Mouse (Mus musculus) left cerebral cortex, adult 8-10 months (tissue): ENCODE data around the gene Actl6b. TPM values are rescaled to one million over a fixed set of nuclear protein-coding genes. Genes with fewer than 3 reads are reported as not detected.

ENCODE experiments used
- DNase-seq, 2 experiments: peaks; one replicate each; pipeline ENCODE4 v3.0.0; 2022; ENCODE audit warnings: low spot score in 2 of 2
- total RNA-seq, 4 experiments: library from RNA; stranded (reverse); gene quantifications; 2 replicates each; pipeline ENCODE4 v1.2.4; 2022

The Actl6b gene
- total RNA-seq, 4 experiments from 2014 or later, result 111 to 119 (median 113) TPM

DNA sequence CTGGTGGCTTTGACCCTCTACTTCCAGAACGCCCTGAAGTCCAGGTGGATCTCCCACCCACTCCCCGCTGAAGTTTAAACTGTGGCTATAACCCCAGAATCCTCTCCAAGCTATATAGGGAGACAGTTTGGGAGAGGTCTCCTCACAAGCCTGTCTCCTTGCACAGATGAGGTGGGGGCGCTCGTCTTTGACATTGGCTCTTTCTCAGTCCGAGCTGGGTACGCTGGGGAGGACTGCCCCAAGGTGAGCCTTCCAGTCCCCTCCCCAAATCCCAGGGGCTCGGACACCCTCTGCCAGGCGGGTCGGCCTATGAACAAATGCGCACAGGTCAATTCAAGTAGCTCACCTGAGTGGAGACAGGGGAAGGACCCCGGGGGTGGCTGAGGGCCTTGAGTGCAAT, 581 bp downstream of the Actl6b start:
- no peak for DNase-seq

DNA sequence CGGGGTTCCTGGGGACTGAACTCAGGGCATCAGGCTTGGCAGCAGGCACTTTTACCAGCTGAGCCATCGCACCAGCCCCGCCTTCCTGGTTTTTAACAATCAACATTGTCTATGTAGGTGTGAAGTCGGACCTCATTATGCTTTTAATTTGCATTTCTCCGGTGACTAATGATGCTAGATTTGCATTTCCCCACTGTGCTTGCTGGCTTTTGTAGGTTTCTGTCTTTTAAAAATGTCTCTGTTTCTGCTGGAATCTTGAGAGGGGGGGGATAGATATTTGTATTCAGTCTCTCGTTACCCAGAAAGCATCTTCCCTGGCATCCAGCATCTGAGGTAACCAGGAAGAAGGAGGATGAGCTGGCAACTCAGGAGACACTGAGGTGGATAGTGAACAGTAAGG, 8.2 kb downstream of the Actl6b start:
- DNase-seq, result no peak

DNA sequence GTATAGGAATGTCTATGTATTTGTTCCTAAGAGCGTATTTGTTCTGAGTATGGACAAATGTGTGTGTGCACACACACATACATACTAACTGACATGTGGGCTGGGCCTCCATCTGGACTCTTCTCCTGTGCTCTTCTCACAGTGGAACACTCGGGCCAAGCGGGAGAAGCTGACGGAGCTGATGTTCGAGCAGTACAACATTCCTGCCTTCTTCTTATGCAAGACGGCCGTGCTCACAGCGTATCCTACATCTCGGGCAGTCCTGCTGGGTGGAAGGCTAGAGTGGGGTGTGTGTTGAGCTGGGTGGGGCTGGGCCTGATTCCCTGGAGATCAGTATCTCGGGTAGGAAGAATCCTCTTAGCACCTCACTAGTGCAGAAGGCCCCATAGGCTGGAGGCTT, 9.6 kb downstream of the Actl6b start:
- peak in 1 of 2 experiments; percentile 60 for DNase-seq

DNA sequence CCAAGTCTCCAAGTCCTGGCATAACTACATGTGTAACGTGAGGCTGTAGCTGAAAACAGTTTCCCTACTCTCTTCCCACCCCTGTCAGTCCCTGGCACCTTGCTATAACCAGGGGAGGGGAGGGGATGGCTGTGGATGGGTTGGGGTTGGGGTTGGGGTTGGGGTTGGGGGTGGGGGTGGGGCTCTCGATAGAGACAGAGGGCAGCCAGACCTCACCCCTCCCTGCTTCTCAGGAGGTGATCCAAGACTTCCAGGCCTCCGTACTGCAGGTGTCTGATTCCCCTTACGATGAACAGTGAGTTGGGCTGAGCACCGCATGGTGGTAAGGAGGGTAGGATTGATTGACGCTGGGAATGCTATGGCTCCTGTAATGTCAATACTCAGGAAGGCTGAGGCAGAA, 12.4 kb downstream of the Actl6b start:
- no peak for DNase-seq

DNA sequence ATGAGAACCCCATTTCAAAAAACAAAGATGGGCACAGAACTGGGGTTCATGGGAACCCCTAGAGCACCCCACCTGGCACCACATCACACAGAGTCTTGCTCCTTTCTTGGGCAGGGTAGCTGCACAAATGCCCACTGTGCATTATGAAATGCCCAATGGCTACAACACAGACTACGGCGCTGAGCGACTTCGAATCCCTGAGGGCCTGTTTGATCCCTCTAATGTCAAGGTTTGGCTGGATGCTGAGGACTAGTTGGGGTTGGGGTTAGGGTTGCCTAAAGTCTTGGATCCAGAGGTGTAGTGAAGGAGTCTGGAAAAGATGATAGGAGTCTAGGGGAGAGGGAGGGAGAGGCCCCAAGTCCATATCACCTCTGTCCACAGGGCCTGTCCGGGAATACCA, 13.1 kb downstream of the Actl6b start:
- no peak for DNase-seq

DNA sequence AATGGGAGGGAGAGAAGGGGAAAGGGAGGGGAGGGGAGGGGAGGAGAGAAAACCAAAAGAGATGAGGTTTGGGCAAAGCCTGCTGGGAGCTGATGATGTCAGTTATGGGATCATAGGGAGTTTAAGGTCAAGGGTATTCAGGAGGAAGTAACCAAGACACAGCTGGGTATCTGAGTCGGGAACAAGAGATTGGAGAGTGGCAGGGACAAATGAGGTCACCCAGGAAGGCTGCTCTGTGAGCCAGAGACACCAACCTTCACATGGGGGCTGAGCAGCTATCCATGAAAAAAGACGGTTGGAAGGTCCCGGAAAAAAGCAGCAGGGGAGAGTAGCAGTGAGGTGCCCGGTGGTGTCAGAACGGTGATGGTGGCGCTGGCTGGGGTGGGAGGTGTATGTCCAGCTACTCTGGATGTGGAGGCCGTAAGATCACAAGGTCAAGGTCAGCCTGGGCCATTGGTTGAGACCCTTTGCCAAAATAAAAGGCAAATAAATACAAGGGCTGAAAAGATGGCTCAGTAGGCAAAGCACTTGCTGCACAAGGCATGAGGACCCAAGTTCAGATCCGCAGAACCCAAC, 15.0 kb downstream of the Actl6b start:
- DNase-seq, result no peak

DNA sequence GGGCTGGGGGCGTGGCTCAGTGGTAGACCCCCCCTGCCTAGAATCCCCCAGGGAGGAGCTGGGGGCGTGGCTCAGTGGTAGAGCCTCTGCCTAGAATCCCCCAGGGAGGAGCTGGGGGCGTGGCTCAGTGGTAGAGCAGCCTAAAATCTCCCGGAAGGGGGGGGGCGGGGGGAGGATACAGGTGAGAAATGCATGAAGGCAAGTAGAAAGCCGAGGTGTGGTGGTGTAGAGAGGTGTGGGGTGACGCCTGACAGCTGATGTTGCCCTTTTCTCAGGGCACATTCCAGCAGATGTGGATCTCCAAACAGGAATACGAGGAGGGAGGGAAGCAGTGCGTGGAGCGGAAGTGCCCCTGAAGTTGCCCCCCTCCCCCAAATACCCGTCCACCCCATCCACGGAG, 15.7 kb downstream of the Actl6b start:
- DNase-seq, result no peak

DNA sequence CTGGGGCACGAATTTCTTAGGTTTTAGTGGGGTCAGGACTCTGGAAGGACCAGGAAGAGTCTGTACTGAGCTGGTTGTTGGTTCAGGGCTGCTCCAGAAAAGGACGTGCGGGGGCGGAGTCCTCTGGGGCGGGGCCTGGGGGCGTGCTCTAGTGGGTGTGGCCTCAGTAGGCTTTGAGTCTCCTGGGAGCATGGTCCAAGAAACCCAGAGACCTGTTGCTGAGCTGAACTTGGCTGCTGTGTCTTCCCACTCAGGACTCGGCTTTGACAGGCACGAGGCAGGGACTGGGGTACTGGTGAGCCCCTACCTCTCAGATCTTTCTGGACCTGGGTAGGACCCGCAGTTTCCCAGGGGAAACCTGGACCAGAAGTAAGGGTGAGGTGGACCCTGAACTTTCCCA, 16.3 kb downstream of the Actl6b start, which contains the start of gene Tfr2:
Gene Tfr2 (plus strand): TSS at position 176 of the 400 bp plus-strand sequence.
- no peak for DNase-seq

DNA sequence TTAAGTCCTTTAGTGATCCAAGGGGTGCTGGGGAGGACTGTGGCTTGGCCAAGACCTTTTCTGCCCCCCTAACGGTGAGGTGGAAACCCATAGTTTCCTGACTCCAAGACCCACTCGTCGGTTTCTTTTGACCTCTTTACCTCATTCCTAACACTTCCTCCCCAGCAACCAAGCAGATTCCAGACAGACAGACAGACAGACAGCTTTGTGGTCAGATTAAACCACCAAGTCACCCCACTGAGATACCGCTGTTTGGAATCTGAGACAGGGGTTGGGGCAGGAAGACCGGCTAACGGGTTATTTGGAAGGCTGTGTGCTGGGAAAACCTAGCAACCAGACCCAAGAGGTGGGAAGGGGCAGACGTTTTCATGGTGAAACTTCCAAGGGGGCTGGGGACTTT, 16.9 kb downstream of the Actl6b start:
- DNase-seq, result no peak

DNA sequence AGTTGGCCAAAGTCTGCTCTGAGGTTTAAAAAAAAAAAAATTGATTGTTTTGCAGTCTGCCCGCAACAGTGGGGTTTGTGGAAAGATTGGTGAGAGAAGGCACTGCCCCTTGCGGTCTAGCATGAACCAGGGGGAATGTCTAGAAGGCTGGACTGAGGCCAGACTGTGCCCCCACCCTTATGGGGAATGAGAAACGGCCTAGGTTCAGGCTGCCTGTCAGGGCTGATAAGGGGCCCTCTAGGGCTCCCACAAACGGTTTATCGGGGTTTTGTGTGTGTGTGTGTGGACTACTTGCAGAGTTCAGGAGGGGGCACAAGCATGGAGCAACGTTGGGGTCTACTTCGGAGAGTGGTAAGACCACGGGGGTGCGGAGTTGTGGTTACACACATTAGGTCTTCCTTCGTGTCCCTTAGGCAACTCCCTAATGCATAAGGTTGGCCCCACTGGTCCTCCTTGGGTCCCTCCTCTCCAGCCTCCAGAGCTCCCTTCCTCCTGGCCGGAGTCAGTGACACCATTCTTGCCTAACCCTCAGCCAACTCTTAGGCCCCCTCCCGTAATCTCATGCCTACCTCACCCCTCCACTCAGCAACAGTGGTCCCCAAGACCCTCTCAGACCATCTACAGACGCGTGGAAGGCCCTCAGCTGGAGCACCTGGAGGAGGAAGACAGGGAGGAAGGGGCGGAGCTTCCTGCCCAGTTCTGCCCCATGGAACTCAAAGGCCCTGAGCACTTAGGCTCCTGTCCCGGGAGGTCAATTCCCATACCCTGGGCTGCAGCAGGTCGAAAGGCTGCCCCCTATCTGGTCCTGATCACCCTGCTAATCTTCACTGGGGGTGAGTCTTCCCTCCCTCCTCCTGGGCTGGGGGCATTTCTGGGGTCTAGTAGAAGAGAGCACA, 17.6 kb downstream of the Actl6b start:
- no peak for DNase-seq

DNA sequence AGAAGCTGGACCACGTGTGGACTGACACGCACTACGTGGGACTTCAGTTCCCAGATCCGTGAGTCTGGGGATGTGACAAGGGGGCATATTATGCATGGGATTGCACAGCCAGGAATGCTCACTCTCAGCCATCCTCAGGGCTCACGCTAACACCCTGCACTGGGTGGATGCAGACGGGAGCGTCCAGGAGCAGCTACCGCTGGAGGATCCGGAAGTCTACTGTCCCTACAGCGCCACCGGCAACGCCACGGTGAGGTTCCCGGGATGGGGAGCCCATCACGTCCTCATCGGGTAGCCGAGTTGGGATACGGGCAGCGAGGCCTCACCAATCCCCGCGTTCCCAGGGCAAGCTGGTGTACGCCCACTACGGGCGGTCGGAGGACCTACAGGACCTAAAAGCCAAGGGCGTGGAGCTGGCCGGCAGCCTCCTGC, 21.2 kb downstream of the Actl6b start:
- DNase-seq, result peak; percentile 33 to 54

DNA sequence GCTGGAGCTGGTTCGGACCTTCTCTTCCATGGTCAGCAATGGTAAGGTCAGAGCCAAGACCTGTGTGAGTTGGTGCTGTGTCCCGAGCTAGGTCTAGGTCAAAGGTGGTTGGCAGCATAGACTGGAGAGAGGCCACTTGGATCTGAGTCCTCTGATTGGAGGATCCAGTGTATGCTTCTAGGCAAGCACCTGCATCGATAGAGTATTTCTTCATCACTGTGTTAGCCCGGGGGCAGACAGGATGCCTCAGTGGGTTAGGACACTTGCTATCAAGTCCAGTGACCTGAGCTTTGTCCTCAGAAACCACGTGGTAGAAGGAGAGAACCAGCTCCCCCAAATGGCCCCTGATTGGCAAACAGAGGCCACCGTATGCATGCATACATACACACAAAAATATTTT, 26.9 kb downstream of the Actl6b start:
- no peak for DNase-seq

DNA sequence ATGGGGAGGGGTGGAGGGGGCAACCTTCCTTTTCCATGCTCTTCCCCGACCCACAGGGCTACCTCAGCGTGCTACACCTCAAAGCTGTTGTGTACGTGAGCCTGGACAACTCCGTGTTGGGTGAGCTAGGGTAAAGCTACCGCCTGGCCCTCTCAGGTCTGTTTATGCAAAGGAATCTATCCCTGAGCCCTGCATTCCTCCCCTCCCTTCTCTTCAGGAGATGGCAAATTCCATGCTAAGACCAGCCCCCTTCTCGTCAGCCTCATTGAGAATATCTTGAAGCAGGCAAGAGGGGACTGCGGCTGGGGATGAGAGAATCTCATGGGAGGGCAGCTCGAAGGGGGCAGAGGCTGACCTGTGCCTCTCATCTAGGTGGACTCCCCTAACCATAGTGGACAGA, 29.4 kb downstream of the Actl6b start:
- DNase-seq, result no peak

DNA sequence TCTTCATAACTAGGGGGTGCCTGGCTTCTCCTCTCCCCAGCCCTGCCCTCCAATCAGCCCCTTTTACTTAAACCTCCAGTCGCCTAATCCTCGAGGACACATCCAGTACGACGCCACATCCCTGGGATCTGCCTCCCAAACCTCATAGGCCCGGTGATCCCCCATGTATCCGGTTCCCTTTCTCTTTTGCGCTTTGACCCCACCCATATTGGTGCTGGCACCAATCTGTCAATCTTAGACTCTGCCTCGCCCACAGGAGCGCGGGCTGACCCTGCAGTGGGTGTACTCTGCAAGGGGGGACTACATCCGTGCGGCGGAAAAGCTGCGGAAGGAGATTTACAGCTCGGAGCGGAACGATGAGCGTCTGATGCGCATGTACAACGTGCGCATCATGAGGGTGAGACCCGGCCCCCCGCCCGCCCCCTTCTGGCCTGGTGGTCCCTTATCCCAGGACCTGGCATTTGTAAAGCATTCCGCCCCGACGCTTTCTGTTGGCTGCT, 30.4 kb downstream of the Actl6b start:
- peak in 1 of 2 experiments; percentile 59 for DNase-seq

DNA sequence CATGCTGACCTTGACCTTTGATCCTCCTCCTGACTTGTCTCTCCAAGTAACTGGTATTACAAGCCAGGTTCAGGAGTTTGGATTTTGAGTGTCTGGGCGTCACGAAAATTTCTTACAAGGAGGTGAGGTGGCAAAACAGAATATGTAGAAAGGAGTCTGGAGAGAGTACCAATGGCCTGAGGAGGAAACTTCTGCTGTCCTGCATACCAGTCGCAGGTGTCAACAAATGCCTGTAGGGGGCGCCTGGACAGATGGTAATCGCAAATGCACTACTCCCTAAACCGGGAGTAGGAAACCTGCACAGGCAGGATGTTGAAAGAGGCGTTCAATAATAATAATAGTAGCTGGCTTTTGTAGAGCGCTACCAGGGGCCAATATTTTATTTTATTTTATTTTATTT, 31.7 kb downstream of the Actl6b start:
- no peak for DNase-seq

DNA sequence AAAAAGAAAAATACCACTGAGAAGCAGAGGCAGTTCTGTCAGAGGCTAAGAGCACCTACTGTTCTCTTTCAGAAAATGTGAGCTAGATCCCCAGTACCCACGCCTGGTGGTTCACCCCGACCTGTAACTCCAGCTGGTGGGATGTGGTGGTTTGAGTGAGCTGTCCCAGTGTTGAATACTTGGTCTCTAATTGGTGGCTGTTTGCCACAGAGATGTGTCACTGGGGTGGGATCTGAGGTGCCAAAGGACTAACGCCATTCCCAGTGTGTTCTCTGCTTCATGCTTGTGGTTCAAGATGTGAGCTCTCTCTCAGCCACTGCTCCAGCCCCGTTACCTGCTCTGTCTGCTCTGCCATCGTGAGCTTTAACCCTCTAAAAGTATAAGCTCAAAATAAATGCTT, 37.2 kb downstream of the Actl6b start:
- no peak for DNase-seq

DNA sequence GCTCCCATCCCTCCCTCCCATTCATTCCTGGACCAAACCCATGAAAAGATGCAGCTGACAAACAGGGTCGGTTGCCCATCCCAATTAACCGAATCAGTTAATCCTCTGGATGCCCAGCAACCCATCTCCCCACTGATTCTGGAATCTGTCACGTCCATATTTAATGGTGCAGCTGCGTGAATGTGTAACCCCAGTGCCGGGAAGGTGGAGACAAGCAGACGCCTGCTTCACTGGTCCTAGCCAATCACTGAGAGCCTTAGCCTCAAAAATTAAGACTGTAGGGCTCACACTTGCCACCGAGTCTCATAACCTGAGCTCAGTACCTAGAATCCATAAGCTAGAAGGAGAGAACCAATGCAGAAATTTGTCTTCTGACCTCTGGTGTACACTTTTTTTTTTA, 42.6 kb downstream of the Actl6b start:
- no peak for DNase-seq

DNA sequence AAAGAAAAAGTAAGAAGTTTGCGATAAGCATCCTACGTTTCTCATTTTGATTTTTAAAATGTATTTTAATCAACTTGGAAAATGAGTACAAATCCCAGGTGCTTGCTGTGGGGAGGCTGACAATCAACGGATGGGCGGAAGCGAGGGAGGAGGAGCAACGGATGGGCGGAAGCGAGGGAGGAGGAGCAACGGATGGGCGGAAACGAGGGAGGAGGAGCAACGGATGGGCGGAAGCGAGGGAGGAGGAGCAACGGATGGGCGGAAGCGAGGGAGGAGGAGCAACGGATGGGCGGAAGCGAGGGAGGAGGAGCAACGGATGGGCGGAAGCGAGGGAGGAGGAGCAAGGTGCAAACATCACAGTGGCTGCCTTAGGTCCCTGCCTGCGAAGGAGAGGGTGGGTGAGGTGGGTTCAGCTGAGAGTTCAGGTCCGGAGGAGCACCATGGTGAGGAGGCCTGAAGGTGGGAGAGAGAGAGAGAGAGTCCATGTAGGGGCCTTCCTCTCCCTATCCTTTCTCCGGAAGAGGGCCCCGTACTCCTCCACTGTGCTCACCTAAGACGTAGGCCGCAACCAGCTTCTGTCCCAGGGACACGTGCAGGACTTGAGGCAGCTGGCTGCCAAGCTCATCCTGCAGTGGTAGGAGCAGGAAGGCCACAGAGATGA, 43.4 kb downstream of the Actl6b start:
- DNase-seq, result no peak

DNA sequence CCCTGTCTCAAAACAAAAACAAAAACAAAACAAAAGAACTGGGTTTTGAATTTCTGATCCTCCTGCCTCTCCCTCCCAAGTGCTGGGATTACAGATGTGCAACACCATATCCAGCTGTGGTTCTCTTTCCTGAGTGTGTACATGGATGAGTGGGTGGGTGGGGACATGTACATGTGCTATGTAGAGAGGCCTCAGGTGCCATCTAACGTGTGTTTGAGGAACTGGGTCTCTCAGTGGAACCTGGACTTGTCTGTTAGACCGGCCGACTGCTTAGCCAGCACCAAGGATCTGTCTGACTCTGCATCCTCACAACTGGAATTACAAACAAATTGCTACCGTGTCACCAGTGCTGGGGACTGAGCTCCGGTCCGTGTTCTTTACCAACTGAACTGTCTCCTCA, 44.3 kb downstream of the Actl6b start:
- no peak for DNase-seq

DNA sequence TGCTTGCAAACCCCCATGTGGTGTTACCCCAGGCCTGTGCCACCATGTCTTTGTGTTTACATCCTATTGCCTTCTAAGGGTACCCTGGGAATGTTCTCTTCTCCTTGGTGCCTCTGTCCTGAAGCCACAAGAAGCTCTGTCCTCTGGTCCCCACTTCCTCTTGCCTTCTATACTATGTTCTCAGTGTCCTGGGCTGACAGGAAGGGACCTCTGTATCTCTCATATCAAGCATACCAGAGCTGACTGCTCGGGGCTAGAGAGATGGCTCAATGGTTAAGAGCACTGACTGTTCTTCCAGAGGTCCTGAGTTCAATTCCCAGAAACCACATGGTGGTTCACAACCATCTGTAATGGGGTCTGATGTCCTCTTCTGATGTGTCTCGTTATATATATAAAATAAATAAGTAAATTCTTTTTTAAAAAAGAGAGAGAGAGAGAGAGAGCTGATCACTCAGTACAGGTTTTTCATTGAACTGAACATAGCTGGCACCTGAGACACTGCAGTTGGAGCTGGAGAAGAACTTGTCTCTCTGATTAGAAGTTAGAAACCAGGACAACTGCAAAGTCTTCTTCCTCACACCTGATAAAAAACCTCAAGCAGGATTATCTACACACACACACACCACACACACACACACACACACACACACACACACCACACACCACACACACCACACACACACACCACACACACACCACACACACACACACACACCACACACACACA, 44.9 kb downstream of the Actl6b start:
- DNase-seq, result no peak

DNA sequence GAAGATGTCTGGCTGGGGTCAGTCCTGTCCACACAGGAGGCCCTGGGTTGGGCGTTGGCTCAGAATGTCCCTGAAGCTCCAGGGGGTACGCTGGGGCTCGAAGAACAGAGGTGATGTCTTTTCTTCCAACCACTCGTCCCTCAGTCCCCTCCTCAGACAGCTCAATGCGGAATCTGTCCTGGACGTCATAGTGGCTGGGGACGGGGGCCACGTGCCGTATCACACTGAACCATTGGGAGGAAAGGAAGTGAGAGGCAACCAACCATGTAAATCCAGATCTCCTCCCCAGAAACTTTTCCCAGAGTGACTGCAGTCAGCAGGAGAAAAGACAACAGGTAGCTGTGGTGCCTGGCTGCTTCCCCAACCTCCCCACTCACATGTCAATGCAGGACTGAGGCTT, 46.3 kb downstream of the Actl6b start:
- no peak for DNase-seq

DNA sequence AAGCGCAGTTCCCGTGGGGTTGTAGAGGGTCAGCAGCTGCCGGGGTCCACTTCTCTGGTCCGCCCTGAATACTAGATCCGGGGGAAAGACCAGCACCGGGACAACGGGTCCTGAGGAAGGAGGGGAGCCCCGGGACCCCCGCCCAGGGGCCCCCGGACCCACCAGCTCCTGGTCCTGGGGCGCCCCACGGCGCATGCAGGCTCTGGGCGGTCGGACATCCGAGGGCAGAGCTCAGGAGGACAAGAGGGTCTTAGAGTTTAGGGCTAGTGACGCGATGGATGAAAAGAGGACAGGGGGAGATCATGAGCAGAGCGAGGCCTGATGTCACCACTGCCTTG, 46.9 kb downstream of the Actl6b start:
- peak in 1 of 2 experiments; percentile 12 for DNase-seq
